Mouse (Mus musculus): ENCODE results near the gene Rnf222.
A peak's percentile ranks its signal among the peaks of the same experiment; 100 is the strongest.

Rnf222 gene

DNA sequence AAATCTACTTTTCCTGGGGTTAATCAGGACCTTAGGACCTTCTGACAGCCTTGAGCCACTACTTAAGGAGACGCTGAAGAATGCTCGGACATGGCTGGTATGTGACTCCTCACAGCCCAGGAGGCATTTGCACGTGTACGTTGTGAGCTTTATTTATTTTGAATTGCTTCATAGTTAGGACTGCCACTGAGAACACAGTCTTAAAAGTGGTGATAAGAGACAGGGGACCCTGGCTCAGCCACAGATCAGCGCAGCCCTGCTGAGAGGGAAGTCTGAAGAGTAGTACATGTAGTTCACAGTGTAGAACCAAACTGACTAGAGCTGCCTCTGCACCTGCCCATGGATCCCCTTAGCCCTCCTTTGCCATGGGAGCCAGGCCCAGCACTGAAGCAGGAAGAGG, 3.5 kb downstream of the Rnf222 start:
- DNase-seq, result no peak

DNA sequence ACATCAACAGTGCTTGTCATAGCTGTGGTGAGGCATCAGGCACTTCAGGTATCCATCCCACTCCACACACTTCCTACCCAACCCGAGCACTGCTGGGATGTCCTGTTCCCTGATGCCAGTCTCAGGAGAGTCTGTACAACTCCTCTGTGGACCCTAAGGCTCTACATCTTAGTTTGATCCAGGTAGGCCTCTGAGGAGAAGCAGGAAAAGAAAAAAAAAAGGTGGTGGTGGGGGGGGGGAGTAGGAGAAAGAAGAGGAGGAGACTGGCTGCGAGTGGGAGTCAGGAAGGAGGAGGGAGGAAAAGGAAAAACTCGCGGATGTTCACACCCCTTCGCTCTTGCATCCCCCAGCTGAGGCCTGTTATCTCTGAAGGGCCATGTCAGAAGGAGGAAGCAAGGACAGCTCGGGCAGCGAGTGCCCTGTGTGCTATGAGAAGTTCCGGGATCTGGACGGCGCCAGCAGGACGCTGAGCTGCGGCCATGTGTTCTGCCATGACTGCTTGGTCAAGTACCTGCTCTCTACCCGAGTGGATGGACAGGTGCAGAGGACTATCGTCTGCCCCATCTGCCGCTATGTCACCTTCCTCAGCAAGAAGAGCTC, 4.0 kb downstream of the Rnf222 start:
- DNase-seq, result no peak

- no peak for DNase-seq
Observed at GRCm38 (mm10) chr11:68893911-68894464, 5.6 kb downstream of the Rnf222 start.

DNA sequence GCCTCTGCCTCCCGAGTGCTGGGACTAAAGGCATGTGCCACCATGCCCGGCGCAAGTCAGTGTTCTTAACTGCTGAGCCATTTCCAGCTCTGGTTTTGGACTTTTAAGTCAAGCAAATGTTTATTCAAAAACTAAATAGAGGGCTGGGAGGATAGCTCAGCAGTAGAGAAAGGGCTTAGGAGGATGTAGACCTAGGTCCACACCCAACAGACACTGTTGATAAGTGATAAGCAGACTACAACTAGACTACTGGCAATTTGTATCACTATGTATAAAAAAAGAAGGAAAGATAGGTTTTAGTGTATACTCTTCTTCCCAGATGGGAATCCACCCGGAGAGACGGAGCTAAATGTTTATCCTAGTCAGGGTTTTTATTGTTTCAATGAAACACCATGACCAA, 7.9 kb downstream of the Rnf222 start:
- DNase-seq, result no peak

DNA sequence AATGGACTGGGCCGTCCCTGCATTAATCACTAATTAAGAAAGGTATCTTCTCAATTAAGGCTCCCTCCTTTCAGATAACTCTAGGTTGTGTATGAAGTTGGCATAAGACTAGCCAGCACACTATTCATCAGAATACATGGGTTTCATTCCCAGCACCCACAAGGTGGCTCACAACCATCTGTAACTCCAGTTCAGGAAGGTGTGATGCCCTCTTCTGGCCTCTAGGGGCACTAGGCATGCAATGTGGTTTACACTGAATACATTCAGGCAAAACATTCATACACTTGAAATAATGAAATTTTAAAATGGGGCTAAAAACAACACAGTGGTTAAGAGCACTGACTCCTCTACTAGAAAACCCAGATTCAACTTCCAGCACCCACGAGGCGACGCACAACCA, 8.8 kb downstream of the Rnf222 start:
- peak; percentile 50 to 57 for DNase-seq

GRCm38 (mm10) chr11:68897838-68898237, 9.5 kb downstream of the Rnf222 start:
- DNase-seq, result no peak

- DNase-seq, result no peak
Observed at GRCm38 (mm10) chr11:68898790-68899189, 10.4 kb downstream of the Rnf222 start.

DNA sequence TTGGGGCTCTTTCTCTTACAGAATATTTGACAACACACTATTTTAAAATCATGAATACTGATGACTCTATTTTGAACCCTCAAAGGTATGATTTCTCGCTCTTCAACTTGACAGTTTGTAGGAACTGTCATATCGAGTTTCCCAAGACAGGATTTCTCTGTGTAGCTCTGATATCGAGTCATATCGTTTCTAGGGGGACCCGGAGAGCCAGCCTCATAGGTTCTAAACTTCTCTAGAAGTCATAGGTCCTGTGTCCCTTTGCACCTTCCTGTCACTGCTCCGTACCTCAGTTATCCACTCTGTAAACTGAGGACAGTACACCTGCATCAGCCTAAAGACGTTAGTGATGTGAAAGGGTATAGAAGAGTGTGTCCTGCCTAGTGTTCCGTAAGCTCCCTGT, 11.5 kb downstream of the Rnf222 start:
- no peak for DNase-seq

DNA sequence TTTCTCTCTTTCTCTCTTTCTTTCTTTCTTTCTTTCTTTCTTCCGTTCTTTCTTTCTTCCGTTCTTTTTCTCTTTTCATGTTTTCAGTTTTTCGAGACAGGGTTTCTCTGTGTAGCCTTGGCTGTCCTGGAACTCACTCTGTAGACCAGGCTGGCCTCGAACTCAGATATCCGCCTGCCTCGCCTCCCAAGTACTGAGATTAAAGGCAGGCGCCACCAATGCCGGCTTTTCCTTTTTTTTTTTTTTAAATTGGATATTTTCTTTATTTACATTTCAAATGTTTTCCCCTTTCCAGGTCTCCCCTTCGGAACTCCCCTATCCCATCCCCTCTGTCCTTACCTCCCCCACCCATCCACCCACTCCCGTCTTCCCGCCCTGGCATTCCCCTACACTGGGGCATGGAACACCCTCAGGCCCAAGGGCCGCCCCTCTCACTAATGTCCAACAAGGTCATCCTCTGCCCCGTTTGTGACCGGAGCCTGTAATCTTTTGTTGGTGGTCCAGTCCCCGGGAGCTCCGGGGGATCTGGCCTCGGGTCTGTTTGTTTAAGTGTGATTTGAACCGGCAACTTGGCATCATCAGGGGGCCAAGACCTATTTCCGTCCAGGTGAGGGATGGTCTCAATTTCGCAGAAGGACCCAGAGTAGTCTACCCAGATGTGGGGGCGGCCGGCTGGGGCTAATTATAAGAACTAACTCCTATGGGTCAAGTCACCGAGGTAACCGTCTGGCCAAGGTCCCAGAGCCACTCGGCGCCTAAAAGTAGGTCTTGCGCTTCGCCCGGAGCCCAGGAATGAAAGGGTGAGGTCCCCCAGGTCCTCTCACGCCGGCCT, 12.4 kb downstream of the Rnf222 start:
- no peak for DNase-seq

DNA sequence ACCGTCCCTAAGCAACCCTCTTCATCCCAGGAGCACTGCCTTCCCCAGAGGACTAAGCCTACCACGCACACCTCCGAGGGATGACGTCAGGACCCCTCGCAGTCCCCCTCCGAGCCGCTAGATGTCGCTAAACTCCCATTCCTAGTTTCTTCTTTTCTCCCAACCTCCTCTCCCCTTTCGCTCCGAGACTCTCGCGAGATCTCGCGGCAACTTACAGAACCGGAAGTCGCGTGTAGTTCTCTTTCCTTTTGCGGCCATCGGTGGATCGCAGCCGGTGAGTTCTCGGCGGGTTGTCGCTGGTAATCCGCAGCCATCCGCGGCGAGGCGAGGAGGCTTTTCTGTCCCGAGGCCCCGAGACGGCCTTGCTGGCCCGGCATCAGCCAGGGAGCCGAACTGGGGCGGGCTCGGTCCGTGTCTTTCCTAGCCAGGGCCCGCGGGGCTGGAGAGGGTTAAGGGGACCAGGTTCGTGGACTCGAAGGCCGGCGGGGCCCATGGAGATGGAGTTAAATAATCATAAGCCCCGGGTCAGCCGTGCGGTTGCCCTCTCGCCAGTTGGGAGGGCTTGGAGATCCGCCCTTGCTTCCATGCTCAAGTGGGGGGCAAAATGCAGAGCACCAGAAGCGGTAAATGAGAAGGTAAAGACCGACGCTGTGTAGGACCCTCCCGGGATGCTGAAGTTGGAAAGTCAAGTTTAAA, 13.1 kb downstream of the Rnf222 start, which contains the start of gene Rpl26:
Gene Rpl26, plus strand, starts transcription at position 233 of the 696 bp plus-strand sequence.
- DNase-seq, result peak; percentile 99

- no peak for DNase-seq
Observed at GRCm38 (mm10) chr11:68902047-68902364, 13.7 kb downstream of the Rnf222 start.

- no peak for DNase-seq
Observed at GRCm38 (mm10) chr11:68902367-68902766, 14.0 kb downstream of the Rnf222 start.

DNA sequence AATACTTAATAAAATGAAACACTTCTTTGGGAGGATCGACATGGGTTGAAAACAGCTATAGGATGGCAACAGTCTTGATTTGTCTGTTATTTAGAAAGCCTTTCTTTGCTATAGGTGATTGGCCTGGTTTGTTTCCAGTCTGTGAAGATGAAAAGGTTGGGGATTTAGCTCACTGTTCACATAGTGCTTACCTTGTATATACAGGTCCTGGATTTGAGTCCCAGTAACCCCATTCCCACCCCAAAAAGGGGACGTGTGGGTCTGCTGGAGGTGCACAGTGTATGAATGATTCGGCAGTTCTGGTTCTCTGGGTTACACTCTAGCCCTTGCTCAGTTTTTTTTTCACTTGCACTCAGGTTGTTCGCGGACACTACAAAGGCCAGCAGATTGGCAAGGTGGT, 14.5 kb downstream of the Rnf222 start:
- no peak for DNase-seq

- DNase-seq, result no peak
Observed at GRCm38 (mm10) chr11:68903775-68904174, 15.4 kb downstream of the Rnf222 start.

- peak; percentile 84 to 89 for DNase-seq
Observed at GRCm38 (mm10) chr11:68904375-68905137, 16.2 kb downstream of the Rnf222 start.

- DNase-seq, result peak in 1 of 2 experiments; percentile 18
Observed at GRCm38 (mm10) chr11:68905138-68905531, 16.8 kb downstream of the Rnf222 start.

GRCm38 (mm10) chr11:68905665-68906460, 17.5 kb downstream of the Rnf222 start:
- no peak for DNase-seq

GRCm38 (mm10) chr11:68906461-68906790, 18.1 kb downstream of the Rnf222 start:
- DNase-seq, result peak in 1 of 2 experiments; percentile 24

- DNase-seq, result no peak
Observed at GRCm38 (mm10) chr11:68907251-68907650, 18.9 kb downstream of the Rnf222 start.

DNA sequence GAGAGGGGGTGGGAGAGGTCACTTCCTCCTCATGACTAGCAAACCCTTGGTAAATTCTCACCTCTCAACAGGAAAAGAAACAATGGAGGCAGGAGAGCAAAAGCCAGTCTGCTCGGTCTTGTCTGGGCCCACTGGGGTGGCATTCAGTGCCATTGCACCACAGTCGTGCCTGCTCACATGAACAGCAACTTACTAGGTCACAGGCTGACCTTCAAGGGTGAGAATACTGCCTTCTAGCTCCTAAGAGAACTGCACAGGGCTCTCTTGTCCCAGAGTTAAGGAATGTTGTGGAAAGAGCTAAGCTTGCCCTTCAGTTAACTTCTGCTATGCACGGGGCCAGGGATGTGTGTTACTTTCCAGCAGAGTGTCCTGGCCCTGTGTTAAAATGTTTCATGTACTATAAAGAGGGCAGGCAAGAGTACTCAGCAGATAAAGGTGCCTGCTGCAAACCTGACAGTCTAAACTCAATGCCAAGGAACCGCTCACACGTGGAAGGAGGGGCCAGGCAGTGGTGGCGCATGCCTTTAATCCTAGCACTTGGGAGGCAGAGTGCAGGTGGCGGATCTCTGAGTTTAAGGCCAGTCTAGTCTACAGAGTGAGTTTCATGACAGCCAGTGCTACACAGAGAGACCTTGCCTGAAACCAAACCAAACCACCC, 20.6 kb downstream of the Rnf222 start:
- no peak for DNase-seq

- no peak for DNase-seq
Observed at GRCm38 (mm10) chr11:68911531-68912177, 23.3 kb downstream of the Rnf222 start.

All from cerebellum, postnatal 14 days (tissue).